Mouse (Mus musculus) frontal cortex, postnatal 10 days (tissue): ENCODE results near the gene Hey2.

ENCODE experiments used
- DNase-seq, 2 experiments: peaks; one replicate each; pipeline ENCODE4 v3.0.0; 2022; ENCODE audit warnings: low spot score in 2 of 2, mixed read lengths in 1 of 2

Hey2 gene

GRCm38 (mm10) chr10:30842643-30843437, at the start of gene Hey2:
TSS of gene Hey2 (minus strand) at chr10:30842801.
- peak; percentile 95 to 97 for DNase-seq

- no peak for DNase-seq
Observed at GRCm38 (mm10) chr10:30883085-30883760, 40.6 kb upstream of the Hey2 start.

GRCm38 (mm10) chr10:30881109-30881508, 38.5 kb upstream of the Hey2 start:
- DNase-seq = no peak

DNA sequence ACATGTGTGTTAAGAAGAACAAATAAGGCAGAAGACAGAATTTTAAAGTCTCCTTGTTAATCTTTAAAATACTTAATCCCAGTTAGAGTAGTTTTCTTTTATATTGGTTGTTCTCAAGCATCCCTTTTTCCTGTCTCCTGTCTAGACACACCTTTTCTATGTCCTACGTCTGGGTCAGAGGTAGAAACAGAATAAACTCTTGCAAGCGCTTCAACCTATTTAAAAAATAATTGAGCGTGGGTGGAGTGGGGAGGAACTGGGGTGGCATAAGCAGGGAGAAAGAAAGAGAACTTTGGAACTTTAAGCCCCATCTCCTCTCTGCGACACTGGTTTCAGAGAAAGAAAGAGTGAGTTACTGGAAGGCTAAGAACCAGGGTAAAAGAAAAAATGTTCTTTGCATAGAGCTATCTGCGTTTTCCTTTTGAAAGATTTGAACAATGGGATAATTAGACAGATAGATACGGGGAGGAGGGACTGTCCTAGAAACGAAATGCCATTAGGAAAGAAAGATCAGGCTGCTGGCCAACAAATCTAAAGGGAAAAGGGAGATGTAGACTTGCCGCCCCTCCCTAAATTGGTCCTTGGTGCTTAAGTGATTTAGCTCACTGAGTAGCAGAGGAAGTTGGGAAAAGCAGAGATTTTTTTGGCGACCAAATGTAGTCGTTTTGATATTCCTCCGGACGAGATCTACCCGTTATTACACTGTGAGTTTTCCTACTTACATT, 2.7 kb upstream of the Hey2 start:
- DNase-seq = no peak

GRCm38 (mm10) chr10:30844191-30845010, 1.8 kb upstream of the Hey2 start:
- peak; percentile 8 to 11 for DNase-seq

- peak in 1 of 2 experiments; percentile 18 for DNase-seq
Observed at GRCm38 (mm10) chr10:30843438-30844190, 1.0 kb upstream of the Hey2 start.

- no peak for DNase-seq
Observed at GRCm38 (mm10) chr10:30842228-30842627, 373 bp downstream of the Hey2 start.

DNA sequence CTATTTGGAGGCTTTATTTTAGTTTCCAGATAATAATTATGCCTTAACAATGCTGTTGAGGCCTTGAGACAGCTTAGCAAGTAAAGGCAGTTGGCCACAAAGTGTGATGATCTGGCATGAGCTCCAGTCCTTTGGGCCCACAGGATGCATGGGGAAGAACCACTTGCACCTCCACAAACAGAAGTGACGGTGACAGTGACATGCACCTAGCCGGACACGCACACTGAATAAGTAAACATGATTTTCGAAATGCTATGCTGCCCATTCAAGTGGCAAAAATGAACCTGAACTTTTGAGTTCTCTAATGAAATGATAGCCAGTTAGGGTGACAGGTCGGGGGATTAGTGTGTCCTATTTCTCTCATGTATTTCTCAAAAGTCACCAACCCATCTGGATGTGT, 1.8 kb downstream of the Hey2 start:
- DNase-seq = no peak

- DNase-seq = no peak
Observed at GRCm38 (mm10) chr10:30838188-30838587, 4.4 kb downstream of the Hey2 start.

DNA sequence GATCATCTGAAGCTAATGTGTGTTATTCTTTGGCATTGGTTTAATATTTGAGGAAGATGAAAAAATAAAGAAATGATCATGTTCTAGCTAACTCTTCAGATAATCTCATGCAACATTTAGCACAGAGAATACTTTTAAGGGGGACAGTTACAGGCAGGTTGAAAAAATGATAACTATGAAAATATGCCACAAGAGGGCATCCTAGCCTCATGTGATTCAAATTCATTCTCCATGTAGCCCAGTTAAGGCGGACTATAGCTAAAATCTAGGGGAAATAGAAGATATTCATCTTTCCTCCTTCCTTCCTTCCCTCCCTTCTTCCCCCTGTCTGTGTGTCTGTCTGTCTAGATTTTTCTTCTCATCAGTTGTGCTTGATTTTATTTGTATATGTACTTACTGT, 17.6 kb downstream of the Hey2 start:
- no peak for DNase-seq

GRCm38 (mm10) chr10:30810967-30811293, 31.7 kb downstream of the Hey2 start:
- DNase-seq = peak; percentile 65 to 75

DNA sequence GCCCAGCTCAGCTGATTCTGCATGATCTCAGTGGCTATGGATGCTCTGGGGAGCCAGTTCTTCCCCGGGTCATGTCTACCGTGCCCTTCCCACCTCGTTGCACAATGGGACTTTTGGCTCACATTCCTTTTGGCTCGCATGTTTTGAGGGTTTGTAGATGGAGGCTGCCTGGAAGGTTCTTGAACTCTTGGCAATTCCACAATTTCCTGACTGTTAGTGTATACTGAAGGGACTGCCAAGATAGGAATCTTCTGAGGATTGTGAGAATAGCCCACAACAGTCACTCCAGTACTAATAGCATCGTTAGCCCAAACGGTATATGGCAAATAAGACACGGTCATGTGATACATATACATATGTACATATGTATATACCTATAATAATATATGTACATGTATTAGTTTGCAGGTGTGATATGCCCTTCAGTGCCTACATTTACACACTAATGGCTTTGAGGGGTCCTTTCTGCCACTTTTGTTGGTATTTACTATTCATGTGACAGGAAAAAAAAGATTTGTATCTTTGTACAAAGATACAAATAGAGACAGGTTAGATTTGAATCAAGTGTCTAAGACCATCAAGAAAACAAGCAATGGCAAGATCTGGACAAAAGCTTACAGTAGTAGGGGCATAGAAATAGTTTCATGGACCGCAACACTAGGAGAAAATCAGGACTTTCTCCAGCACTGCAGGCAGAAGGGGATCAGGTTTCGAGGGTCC, 32.2 kb downstream of the Hey2 start:
- no peak for DNase-seq

- DNase-seq = peak in 1 of 2 experiments; percentile 18
Observed at GRCm38 (mm10) chr10:30803587-30804253, 38.9 kb downstream of the Hey2 start.

DNA sequence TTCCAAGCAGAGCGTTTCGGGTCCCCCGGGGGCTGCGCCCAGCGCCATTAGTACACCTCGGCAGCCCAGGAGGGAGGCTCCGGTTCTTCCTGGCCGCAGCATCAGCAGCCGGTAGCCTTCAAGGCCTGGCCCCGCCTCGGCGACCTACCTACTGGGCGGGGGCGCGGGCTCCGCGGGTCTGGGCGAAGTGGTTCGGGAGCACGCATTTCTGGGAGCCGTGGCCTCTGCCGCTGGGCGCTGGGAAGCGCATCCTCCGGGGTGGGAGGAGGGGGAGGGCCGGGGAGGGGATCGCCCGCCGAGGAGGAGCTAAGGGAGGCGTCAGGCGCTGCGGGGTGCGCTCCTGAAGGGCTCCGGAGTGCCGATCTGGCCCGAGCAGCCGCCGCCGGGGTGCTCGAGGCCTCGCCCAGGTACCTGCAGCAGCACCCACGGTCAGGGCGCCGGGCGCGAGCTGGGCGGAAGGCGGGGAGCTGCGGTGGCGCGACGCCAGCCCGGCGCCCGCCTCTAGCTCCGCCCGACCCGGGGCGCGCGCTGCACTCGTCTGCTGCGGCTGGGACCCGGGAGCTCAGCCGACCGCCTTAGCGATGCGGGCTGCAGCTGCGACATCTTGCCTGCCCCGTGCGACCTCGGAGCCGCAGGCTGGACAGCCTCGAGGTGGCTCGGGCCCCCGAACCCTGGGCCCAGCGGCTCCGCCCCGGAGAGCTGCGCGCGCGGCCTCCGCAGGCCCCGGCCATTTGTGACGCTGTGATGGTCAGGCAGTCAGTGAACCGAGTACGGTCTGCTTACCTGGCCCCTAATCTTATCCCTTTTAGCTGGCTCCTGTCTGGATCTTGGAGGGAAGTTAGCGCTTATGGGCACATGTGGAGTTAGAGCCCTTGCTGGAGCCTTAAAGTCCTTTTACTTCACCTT, 39.7 kb downstream of the Hey2 start, which contains the start of gene Ncoa7:
Gene Ncoa7, minus strand, starts transcription at position 646 of the 906 bp plus-strand sequence.
- peak; percentile 63 to 77 for DNase-seq

DNA sequence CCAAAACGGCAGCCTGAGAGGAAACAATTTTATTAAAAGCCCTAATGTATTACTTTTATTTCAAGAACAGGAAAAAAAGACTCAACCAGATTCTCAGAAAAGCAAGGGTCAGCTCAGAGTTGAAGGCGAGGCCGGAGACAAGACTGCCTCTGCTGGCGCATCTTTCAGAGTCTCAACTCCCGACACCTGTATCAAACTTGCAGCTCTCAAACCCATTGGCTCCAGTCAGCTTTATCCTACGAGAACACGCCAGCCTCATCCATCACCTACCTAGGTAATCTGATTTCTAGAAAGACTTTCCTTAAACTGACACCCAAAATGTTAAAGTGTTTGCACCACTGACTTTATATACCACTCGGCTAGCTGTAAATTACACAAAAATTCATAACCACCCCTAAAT, 40.6 kb downstream of the Hey2 start:
- peak in 1 of 2 experiments; percentile 29 for DNase-seq

GRCm38 (mm10) chr10:30799713-30800450, 42.7 kb downstream of the Hey2 start:
- DNase-seq = no peak

GRCm38 (mm10) chr10:30796469-30797261, 45.9 kb downstream of the Hey2 start:
- DNase-seq = no peak
